Mouse (Mus musculus) layer of hippocampus, postnatal 14 days (tissue): Measurements from ENCODE around the gene Nlrp4c. TPM values are rescaled to one million over a fixed set of nuclear protein-coding genes. Genes with fewer than 3 reads are reported as not detected.

Experiments
- total RNA-seq, 2 experiments: library from RNA; stranded (reverse); gene quantifications; 2 replicates each; pipeline ENCODE4 v1.2.3; 2021

The Nlrp4c gene
- total RNA-seq, 2 experiments from 2014 or later, result not detected

Other genes starting within 250 kb of the Nlrp4c start
- gene Vmn1r63, start 239.7 kb upstream of the Nlrp4c start, total RNA-seq, result not detected
- not detected for gene Vmn1r64, start 160.6 kb upstream of the Nlrp4c start, total RNA-seq
- gene Vmn1r65, start 34.2 kb upstream of the Nlrp4c start, total RNA-seq, result not detected
- 10 to 100 TPM; 25.7 to 26.8 TPM for gene Zfp787, start 110.8 kb downstream of the Nlrp4c start, total RNA-seq
- 10 to 100 TPM; 51.1 to 54.6 TPM for gene Zfp444, start 127.1 kb downstream of the Nlrp4c start, total RNA-seq
- gene Galp, start 151.9 kb downstream of the Nlrp4c start, total RNA-seq, result not detected
- not detected for gene Zscan5b, start 177.1 kb downstream of the Nlrp4c start, total RNA-seq
- gene Epp13, start 207.5 kb downstream of the Nlrp4c start, total RNA-seq, result not detected
- gene Zfp667, start 241.4 kb downstream of the Nlrp4c start, total RNA-seq, result 10 to 100 TPM; 13.7 to 13.8 TPM